28 mouse cellular contexts compared by ENCODE assay signal in genomic region chr14:11503156-11503555, GRCm38 (mm10). TPM values are rescaled to one million over a fixed set of nuclear protein-coding genes. Genes with fewer than 3 reads are reported as not detected.
A peak's percentile ranks its signal among the peaks of the same experiment; 100 is the strongest.
DNase-seq lines count a peak whose midpoint lies in the region; ATAC-seq lines count a peak whose summit lies in the region.
"Had no signal": no experiment of that assay in that cellular context is flagged by ENCODE, and none has a peak within 500 bp of the region (broad histone marks: within the 10 kb centered on the region; RNA-seq: fewer than 3 reads in every experiment).

No protein-coding gene starts in this region.

- H3K36me3 ChIP-seq in intestine, embryonic 16.5 days (ENCODE audit: control insufficient read depth, insufficient read depth, low read length), result no peaks in the 10 kb centered on the region
- H3K36me3 ChIP-seq in intestine, embryonic 15.5 days, result no peaks in the 10 kb centered on the region
- H3K36me3 ChIP-seq in kidney, embryonic 15.5 days, result no peaks in the 10 kb centered on the region
- no peaks in the 10 kb centered on the region for H3K36me3 ChIP-seq in embryonic facial prominence, embryonic 10.5 days (replicated peaks)
- H3K36me3 ChIP-seq: forebrain, embryonic 10.5 days; G1E; heart, embryonic 13.5 days had no signal

- H3K9me3 ChIP-seq in intestine, embryonic 16.5 days (ENCODE audit: control insufficient read depth, low read length), result no peaks in the 10 kb centered on the region
- no peaks in the 10 kb centered on the region for H3K9me3 ChIP-seq in intestine, embryonic 15.5 days
- no peaks in the 10 kb centered on the region for H3K9me3 ChIP-seq in kidney, embryonic 15.5 days (replicated peaks)
- H3K9me3 ChIP-seq in embryonic facial prominence, embryonic 10.5 days, result no peaks in the 10 kb centered on the region
- H3K9me3 ChIP-seq: forebrain, embryonic 10.5 days; forebrain, embryonic 13.5 days; G1E had no signal

- H3K27ac ChIP-seq in intestine, embryonic 16.5 days (ENCODE audit: low read length), result no peak overlapping the region
- H3K27ac ChIP-seq in intestine, embryonic 15.5 days, result no peak overlapping the region
- no peak overlapping the region for H3K27ac ChIP-seq in kidney, embryonic 15.5 days
- no peak overlapping the region; the same call in 1 of the 2 replicates for H3K27ac ChIP-seq in embryonic facial prominence, embryonic 10.5 days (replicated peaks)
- H3K27ac ChIP-seq: forebrain, embryonic 10.5 days; forebrain, embryonic 13.5 days; gastrocnemius, adult 2 months; heart, embryonic 13.5 days; hindbrain, embryonic 14.5 days; hindbrain, postnatal 0 days had no signal

- H3K9ac ChIP-seq in intestine, embryonic 16.5 days (ENCODE audit: low read depth, low read length), result no peak overlapping the region
- no peak overlapping the region for H3K9ac ChIP-seq in intestine, embryonic 15.5 days
- no peak overlapping the region for H3K9ac ChIP-seq in kidney, embryonic 15.5 days
- H3K9ac ChIP-seq: forebrain, embryonic 13.5 days; heart, embryonic 13.5 days; hindbrain, embryonic 14.5 days had no signal

- peak; percentile 62; the same call in 1 of the 2 replicates for ATAC-seq in intestine, embryonic 16.5 days
- ATAC-seq in intestine, embryonic 15.5 days, result no peak
- ATAC-seq in kidney, embryonic 15.5 days (replicated peaks; ENCODE audit: low FRiP score), result no peak
- ATAC-seq: forebrain, embryonic 16.5 days; hindbrain, postnatal 0 days; Patski had no signal

- peak; percentile 22 for DNase-seq in kidney, adult 9 months
- peak; percentile 21 for DNase-seq in embryonic facial prominence, embryonic 10.5 days (ENCODE audit: low spot score)
- DNase-seq in large intestine, adult 2 months (ENCODE audit: low read depth, low spot score), result peak; percentile 28
- no peak for DNase-seq in frontal cortex, postnatal 25 days (ENCODE audit: low spot score in 2 of 2)
- DNase-seq in embryo, embryonic 10 days (ENCODE audit: low spot score), result no peak
- DNase-seq: adrenal gland, postnatal 14 days; B cell, adult 2 months; cerebellum, adult 11 months; cerebellum, adult 2 months; cerebellum, adult 9-11 months; cerebellum, postnatal 25 days; embryo, embryonic 11 days; gastrocnemius, adult 2 months; gastrocnemius, postnatal 14 days; heart, postnatal 14 days; heart, postnatal 4 days had no signal

- no peak overlapping the region for H3K4me3 ChIP-seq in intestine, embryonic 16.5 days (ENCODE audit: low read length)
- no peak overlapping the region for H3K4me3 ChIP-seq in intestine, embryonic 15.5 days (replicated peaks)
- H3K4me3 ChIP-seq in kidney, embryonic 15.5 days (replicated peaks), result no peak overlapping the region
- H3K4me3 ChIP-seq in embryonic facial prominence, embryonic 10.5 days, result no peak overlapping the region
- H3K4me3 ChIP-seq: forebrain, embryonic 10.5 days; forebrain, embryonic 13.5 days; gastrocnemius, adult 2 months; heart, embryonic 13.5 days had no signal

- no peaks in the 10 kb centered on the region for H3K27me3 ChIP-seq in intestine, embryonic 16.5 days (replicated peaks; ENCODE audit: control insufficient read depth, insufficient read depth, low read length)
- no peaks in the 10 kb centered on the region for H3K27me3 ChIP-seq in intestine, embryonic 15.5 days (replicated peaks)
- no peaks in the 10 kb centered on the region for H3K27me3 ChIP-seq in kidney, embryonic 15.5 days
- H3K27me3 ChIP-seq in embryonic facial prominence, embryonic 10.5 days (replicated peaks; ENCODE audit: low read depth, poor library complexity, severe bottlenecking), result no peaks in the 10 kb centered on the region
- H3K27me3 ChIP-seq: CH12.LX; forebrain, embryonic 13.5 days; heart, embryonic 13.5 days; Patski had no signal

- 0 out of 2 replicates have a peak, but pooled peaks cover 2% of the 10 kb centered on the region for H3K4me1 ChIP-seq in intestine, embryonic 16.5 days (ENCODE audit: control insufficient read depth, insufficient read depth, low read length)
- no peaks in the 10 kb centered on the region for H3K4me1 ChIP-seq in intestine, embryonic 15.5 days (replicated peaks)
- H3K4me1 ChIP-seq in kidney, embryonic 15.5 days, result no peaks in the 10 kb centered on the region
- peaks cover 20% of the 10 kb centered on the region for H3K4me1 ChIP-seq in embryonic facial prominence, embryonic 10.5 days

- no peak overlapping the region for H3K4me2 ChIP-seq in intestine, embryonic 16.5 days (ENCODE audit: low read depth, low read length)
- no peak overlapping the region for H3K4me2 ChIP-seq in intestine, embryonic 15.5 days (replicated peaks)
- no peak overlapping the region for H3K4me2 ChIP-seq in kidney, embryonic 15.5 days
- H3K4me2 ChIP-seq: forebrain, embryonic 13.5 days; heart, embryonic 13.5 days; hindbrain, embryonic 14.5 days had no signal

RNA-seq across cellular contexts. Expression of gene Ptprg, which starts 50.2 kb away (rescaled TPM):
- polyA plus RNA-seq in intestine, embryonic 16.5 days (2015; fragmentation: Nextera tagmentation; extraction: Ambion mirVana), result 14.3 and 14.7 TPM in 2 replicates
- polyA plus RNA-seq in intestine, embryonic 15.5 days (2015; fragmentation: Nextera tagmentation; extraction: Ambion mirVana), result 18.0 and 18.7 TPM in 2 replicates
- 39.9 and 40.4 TPM in 2 replicates for polyA plus RNA-seq in kidney, embryonic 15.5 days (2015; fragmentation: Nextera tagmentation; extraction: Ambion mirVana)
- polyA plus RNA-seq in embryonic facial prominence, embryonic 10.5 days (2016; fragmentation: Nextera tagmentation; extraction: Ambion mirVana), result 36.3 and 40.7 TPM in 2 replicates
- polyA plus RNA-seq in large intestine, adult 2 months (2012; rRNA removed), result 11.0 and 27.3 TPM in 2 replicates
- polyA plus RNA-seq: G1E had no signal

Comparison
In these comparisons a context has a peak if more than half of its experiments do, and no peak if none do; other contexts are left out.
1. DNase-seq: peak in kidney, adult 9 months (single experiment), embryonic facial prominence, embryonic 10.5 days (single experiment) and large intestine, adult 2 months (single experiment); none in frontal cortex, postnatal 25 days (0 of 2) and embryo, embryonic 10 days (single experiment).